Mouse (Mus musculus): Measurements from ENCODE around the gene Gm9844.

- no peak for TF ChIP-seq CTCF (IDR thresholded peaks at IDR 0.05; ENCODE audit: extremely low read depth, insufficient read length, insufficient replicate concordance, low read depth, low read length)
- TF ChIP-seq POLR2A (IDR thresholded peaks at IDR 0.05; ENCODE audit: low read depth, low read length), result no peak
These were observed 21.7 kb upstream of the Gm9844 start for GRCm38 (mm10) chr7:24840331-24840730.
